Mouse (Mus musculus): ENCODE data around the gene Ptprg. TPM values are rescaled to one million over a fixed set of nuclear protein-coding genes. Genes with fewer than 3 reads are reported as not detected.

Ptprg gene
- polyA plus RNA-seq, 1 experiment from 2014 or later, result 15.2 TPM

DNA sequence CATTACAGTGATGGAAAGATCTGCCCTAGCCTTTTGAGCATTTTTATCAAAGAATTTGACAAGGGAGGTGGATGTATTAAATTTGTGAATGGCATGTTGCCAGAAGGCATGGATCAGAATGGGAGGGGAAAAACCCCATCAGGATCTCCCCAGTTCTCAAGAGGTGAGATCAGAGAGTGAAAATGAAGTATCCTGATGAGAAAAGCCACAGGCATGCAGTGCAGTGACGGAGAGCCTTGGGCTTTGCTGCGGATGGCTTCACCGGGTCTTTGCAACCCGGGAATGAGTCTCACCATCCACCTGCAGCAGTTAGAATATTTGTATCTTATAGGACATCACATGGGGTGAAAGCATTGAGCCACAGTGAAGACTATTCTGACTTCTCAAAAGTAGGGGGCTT is 385.6 kb downstream of the Ptprg start:
- no peak overlapping the region for H3K4me2 ChIP-seq
- 84% methylated on average over 4 of the region's 4 CpGs for WGBS (ENCODE audit: insufficient replicate concordance)
- H3K36me3 ChIP-seq (ENCODE audit: control insufficient read depth, insufficient read depth, low read length), result no peaks in the 10 kb centered on the region
- H3K27ac ChIP-seq (ENCODE audit: low read depth, low read length), result no peak overlapping the region
- H3K9me3 ChIP-seq (replicated peaks; ENCODE audit: control insufficient read depth, low read length), result no peaks in the 10 kb centered on the region
- no peak for ATAC-seq (replicated peaks; ENCODE audit: insufficient number of reproducible peaks, low FRiP score, low TSS enrichment)
- H3K4me3 ChIP-seq (ENCODE audit: low read depth, low read length), result no peak overlapping the region
- no peak overlapping the region for H3K9ac ChIP-seq (ENCODE audit: low read depth, low read length)
- no peaks in the 10 kb centered on the region for H3K27me3 ChIP-seq (ENCODE audit: control insufficient read depth, insufficient read depth, low read length)
- no peaks in the 10 kb centered on the region; the same call in 1 of the 2 replicates for H3K4me1 ChIP-seq (ENCODE audit: control insufficient read depth, insufficient read depth, low read length)

DNA sequence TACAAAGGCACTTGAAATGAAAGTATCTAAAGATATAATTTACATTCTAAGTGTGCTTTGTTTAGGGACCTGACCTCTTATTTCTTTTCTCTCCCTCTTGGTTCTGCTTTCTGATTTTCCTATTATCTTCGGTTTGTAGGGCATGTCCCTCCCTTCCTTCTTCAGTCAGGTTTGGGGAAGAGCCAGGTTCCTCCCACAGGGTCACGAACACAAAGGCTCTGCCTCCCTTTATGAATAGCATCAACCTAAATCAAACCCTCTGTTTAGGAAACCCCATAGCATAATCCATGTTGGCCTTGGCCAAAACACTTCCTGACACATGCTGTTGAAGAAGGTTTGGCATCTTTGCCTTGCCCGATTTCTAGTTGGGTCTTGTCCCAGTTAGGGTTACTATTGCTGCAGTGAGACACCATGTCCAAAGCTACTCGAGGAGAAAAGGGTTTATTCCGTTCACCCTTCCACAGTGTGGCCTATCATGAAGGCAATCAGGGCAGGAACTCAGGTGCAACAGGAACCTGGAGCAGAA is 388.7 kb downstream of the Ptprg start:
- no peaks in the 10 kb centered on the region for H3K9me3 ChIP-seq (replicated peaks; ENCODE audit: control insufficient read depth, low read length)
- ATAC-seq (replicated peaks; ENCODE audit: insufficient number of reproducible peaks, low FRiP score, low TSS enrichment), result no peak
- H3K27ac ChIP-seq (ENCODE audit: low read depth, low read length), result no peak overlapping the region
- no peaks in the 10 kb centered on the region for H3K27me3 ChIP-seq (ENCODE audit: control insufficient read depth, insufficient read depth, low read length)
- no peak overlapping the region for H3K4me3 ChIP-seq (ENCODE audit: low read depth, low read length)
- H3K4me2 ChIP-seq, result no peak overlapping the region
- no peaks in the 10 kb centered on the region for H3K4me1 ChIP-seq (ENCODE audit: control insufficient read depth, insufficient read depth, low read length)
- no peak overlapping the region for H3K9ac ChIP-seq (ENCODE audit: low read depth, low read length)
- 74% methylated on average over 5 of the region's 5 CpGs for whole genome bisulfite sequencing (ENCODE audit: insufficient replicate concordance)
- H3K36me3 ChIP-seq (ENCODE audit: control insufficient read depth, insufficient read depth, low read length), result no peaks in the 10 kb centered on the region

GRCm38 (mm10) chr14:11950379-11950778 is 397.0 kb downstream of the Ptprg start:
- Histone ChIP-seq H3K27me3 (ENCODE audit: control insufficient read depth, insufficient read depth, low read length) (no peaks in the 10 kb centered on the region), H3K4me1 (ENCODE audit: control insufficient read depth, insufficient read depth, low read length) (peaks cover 7% of the 10 kb centered on the region; the same call in 1 of the 2 replicates), H3K4me3 (ENCODE audit: low read depth, low read length) (no peak overlapping the region), H3K9me3 (replicated peaks; ENCODE audit: control insufficient read depth, low read length) (no peaks in the 10 kb centered on the region), H3K27ac (ENCODE audit: low read depth, low read length) (no peak overlapping the region), H3K36me3 (ENCODE audit: control insufficient read depth, insufficient read depth, low read length) (no peaks in the 10 kb centered on the region), H3K9ac (ENCODE audit: low read depth, low read length) (no peak overlapping the region), H3K4me2 (no peak overlapping the region)
- ATAC-seq (replicated peaks; ENCODE audit: insufficient number of reproducible peaks, low FRiP score, low TSS enrichment), result no peak
- WGBS (ENCODE audit: insufficient replicate concordance), result 87% methylated on average over 6 of the region's 6 CpGs

DNA sequence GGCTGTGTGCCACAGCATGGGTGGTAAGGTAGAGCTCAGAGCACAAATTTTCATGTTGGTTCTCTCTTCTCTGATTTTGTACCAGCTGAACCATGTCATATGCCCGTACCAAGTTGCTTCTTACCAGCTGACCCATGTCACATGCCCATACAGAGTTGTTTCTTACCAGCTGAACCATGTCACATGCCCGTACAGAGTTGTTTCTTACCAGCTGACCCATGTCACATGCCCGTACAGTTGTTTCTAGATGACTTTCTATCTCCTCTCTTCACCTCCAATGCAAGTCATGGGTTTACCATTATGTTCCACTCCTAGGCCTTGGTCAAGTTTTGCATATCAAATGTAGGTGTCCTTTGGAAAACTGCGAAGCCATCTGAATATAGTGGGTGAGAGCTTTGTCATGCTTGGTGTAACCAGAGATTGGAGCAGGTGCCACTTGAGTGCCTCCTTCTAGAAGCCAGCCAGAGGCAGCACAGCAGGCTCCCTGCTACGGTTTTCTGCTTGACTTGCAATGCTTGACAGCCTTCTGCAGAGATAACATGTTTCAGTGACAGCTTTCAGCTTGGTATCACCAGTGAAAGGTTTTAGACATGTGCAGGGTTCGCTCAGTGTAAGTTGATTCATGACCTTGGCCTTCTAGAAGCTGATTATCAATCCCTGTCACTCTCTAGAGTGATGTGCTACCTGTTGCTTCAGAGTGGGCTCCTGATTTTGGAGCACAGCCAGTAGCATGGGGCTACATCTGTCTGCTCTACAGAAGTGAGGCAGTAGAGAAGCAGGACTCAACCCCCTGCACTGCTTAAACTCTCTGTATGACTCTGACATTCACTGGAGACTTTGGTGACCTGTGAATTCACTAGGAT is 401.9 kb downstream of the Ptprg start:
- Histone ChIP-seq H3K4me1 (ENCODE audit: control insufficient read depth, insufficient read depth, low read length) (peaks cover 10% of the 10 kb centered on the region), H3K9me3 (replicated peaks; ENCODE audit: control insufficient read depth, low read length) (no peaks in the 10 kb centered on the region), H3K4me3 (ENCODE audit: low read depth, low read length) (no peak overlapping the region), H3K36me3 (ENCODE audit: control insufficient read depth, insufficient read depth, low read length) (no peaks in the 10 kb centered on the region), H3K27me3 (ENCODE audit: control insufficient read depth, insufficient read depth, low read length) (no peaks in the 10 kb centered on the region), H3K9ac (ENCODE audit: low read depth, low read length) (no peak overlapping the region), H3K27ac (ENCODE audit: low read depth, low read length) (peak overlapping the region; percentile 46; the same call in 1 of the 2 replicates), H3K4me2 (no peak overlapping the region)
- 51% methylated on average over 6 of the region's 6 CpGs for WGBS (ENCODE audit: insufficient replicate concordance)
- peak; percentile 49; the same call in 1 of the 2 replicates for ATAC-seq (replicated peaks; ENCODE audit: insufficient number of reproducible peaks, low FRiP score, low TSS enrichment)

DNA sequence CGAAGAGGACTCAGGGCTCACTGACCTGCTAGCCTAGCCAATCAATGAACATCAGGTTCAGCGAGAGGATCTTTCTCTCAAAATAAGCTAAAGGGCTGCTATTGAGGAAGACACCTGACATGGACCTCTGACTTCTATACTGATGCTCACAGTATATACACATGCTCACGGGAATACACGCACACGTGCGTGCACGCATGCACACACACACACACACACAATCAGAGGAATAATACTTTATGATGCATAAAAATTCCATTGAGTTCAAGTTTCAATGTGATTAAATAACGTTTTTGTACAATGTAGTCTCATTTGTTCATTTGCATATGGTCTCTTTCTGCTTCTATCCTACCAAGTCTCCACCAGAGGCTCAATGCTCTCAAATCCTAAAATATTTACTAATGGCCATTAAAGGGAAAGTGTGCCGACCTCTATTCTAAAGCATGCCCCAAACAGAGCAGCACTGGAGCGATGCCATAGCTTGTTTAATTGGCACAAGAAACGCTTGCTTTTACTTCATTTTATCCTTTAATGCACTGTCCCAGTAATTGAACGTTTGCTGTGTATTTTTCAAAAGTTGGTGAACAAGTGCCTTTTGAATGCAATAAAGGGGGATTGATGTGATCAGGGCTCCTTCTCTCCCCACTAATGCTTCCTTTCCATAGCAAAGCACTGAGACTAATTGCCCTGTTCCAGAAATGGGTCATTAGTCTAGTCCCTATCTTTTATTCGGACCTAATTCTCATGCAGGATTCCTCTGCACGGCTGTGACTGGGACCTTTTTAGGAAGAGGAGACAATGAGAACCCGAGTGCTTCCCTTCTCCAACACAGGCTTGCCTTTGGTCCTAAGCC is 407.2 kb downstream of the Ptprg start:
- H3K4me2 ChIP-seq, result no peak overlapping the region
- H3K9ac ChIP-seq (ENCODE audit: low read depth, low read length), result no peak overlapping the region
- no peak overlapping the region for H3K4me3 ChIP-seq (ENCODE audit: low read depth, low read length)
- H3K27me3 ChIP-seq (ENCODE audit: control insufficient read depth, insufficient read depth, low read length), result no peaks in the 10 kb centered on the region
- peaks cover 6% of the 10 kb centered on the region for H3K4me1 ChIP-seq (ENCODE audit: control insufficient read depth, insufficient read depth, low read length)
- no peak for ATAC-seq (replicated peaks; ENCODE audit: insufficient number of reproducible peaks, low FRiP score, low TSS enrichment)
- no peaks in the 10 kb centered on the region for H3K36me3 ChIP-seq (ENCODE audit: control insufficient read depth, insufficient read depth, low read length)
- 82% methylated on average over 15 of the region's 15 CpGs for WGBS (ENCODE audit: insufficient replicate concordance)
- H3K9me3 ChIP-seq (replicated peaks; ENCODE audit: control insufficient read depth, low read length), result no peaks in the 10 kb centered on the region
- no peak overlapping the region for H3K27ac ChIP-seq (ENCODE audit: low read depth, low read length)

- Histone ChIP-seq H3K9ac (ENCODE audit: low read depth, low read length) (no peak overlapping the region), H3K9me3 (replicated peaks; ENCODE audit: control insufficient read depth, low read length) (no peaks in the 10 kb centered on the region), H3K4me3 (ENCODE audit: low read depth, low read length) (no peak overlapping the region), H3K36me3 (ENCODE audit: control insufficient read depth, insufficient read depth, low read length) (no peaks in the 10 kb centered on the region), H3K4me1 (ENCODE audit: control insufficient read depth, insufficient read depth, low read length) (peaks cover 8% of the 10 kb centered on the region), H3K27me3 (ENCODE audit: control insufficient read depth, insufficient read depth, low read length) (no peaks in the 10 kb centered on the region), H3K27ac (ENCODE audit: low read depth, low read length) (no peak overlapping the region), H3K4me2 (no peak overlapping the region)
- ATAC-seq (replicated peaks; ENCODE audit: insufficient number of reproducible peaks, low FRiP score, low TSS enrichment), result no peak
- 79% methylated on average over 5 of the region's 5 CpGs for WGBS (ENCODE audit: insufficient replicate concordance)
These were observed 408.8 kb downstream of the Ptprg start for GRCm38 (mm10) chr14:11962101-11962500.

DNA sequence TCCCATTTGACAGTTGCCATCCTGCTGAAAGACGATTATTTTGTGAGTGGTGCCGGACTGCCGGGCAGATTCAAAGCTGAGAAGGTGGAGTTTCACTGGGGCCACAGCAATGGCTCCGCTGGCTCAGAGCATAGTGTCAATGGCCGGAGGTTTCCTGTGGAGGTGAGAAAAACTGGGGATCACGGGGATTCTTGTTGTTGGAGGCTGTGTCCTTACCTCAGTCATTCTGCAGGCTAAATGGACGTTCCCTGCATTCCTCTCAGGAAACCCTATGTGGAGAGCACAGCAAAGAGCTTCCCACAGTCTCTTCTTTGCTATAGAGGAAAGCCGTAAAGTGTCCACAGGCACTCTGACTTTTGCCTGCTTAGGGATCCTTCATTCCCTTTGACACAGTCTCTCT is 409.2 kb downstream of the Ptprg start:
- no peak for ATAC-seq (replicated peaks; ENCODE audit: insufficient number of reproducible peaks, low FRiP score, low TSS enrichment)
- 59% methylated on average over 8 of the region's 8 CpGs for WGBS (ENCODE audit: insufficient replicate concordance)
- Histone ChIP-seq H3K4me1 (ENCODE audit: control insufficient read depth, insufficient read depth, low read length) (peaks cover 6% of the 10 kb centered on the region), H3K4me3 (ENCODE audit: low read depth, low read length) (no peak overlapping the region), H3K9me3 (replicated peaks; ENCODE audit: control insufficient read depth, low read length) (no peaks in the 10 kb centered on the region), H3K27ac (ENCODE audit: low read depth, low read length) (no peak overlapping the region), H3K36me3 (ENCODE audit: control insufficient read depth, insufficient read depth, low read length) (no peaks in the 10 kb centered on the region), H3K4me2 (no peak overlapping the region), H3K27me3 (ENCODE audit: control insufficient read depth, insufficient read depth, low read length) (no peaks in the 10 kb centered on the region), H3K9ac (ENCODE audit: low read depth, low read length) (no peak overlapping the region)

- 0 out of 2 replicates have a peak, but pooled peaks cover 2% of the 10 kb centered on the region for H3K4me1 ChIP-seq (ENCODE audit: control insufficient read depth, insufficient read depth, low read length)
These were observed 410.5 kb downstream of the Ptprg start for GRCm38 (mm10) chr14:11963791-11964190.

More at GRCm38 (mm10) chr14:11963791-11964190, 410.5 kb downstream of the Ptprg start:
- Histone ChIP-seq H3K27me3 (ENCODE audit: control insufficient read depth, insufficient read depth, low read length) (no peaks in the 10 kb centered on the region), H3K9ac (ENCODE audit: low read depth, low read length) (no peak overlapping the region), H3K4me3 (ENCODE audit: low read depth, low read length) (no peak overlapping the region), H3K27ac (ENCODE audit: low read depth, low read length) (no peak overlapping the region), H3K4me2 (no peak overlapping the region), H3K9me3 (replicated peaks; ENCODE audit: control insufficient read depth, low read length) (no peaks in the 10 kb centered on the region), H3K36me3 (ENCODE audit: control insufficient read depth, insufficient read depth, low read length) (no peaks in the 10 kb centered on the region)
- no peak for ATAC-seq (replicated peaks; ENCODE audit: insufficient number of reproducible peaks, low FRiP score, low TSS enrichment)
- WGBS (ENCODE audit: insufficient replicate concordance), result 79% methylated on average over 10 of the region's 10 CpGs
